Mouse (Mus musculus) embryonic stem cell, embryonic (primary cell): ENCODE data around the gene Exoc4.

Source experiments
- CTCF ChIA-PET, 4 experiments: fragments of 300-600 bp in 2 of 4; fragments of 350-600 bp in 2 of 4; sonication (Branson Sonifier 250); formaldehyde crosslinking; loops; one replicate each; lab custom pipeline; 2022; ENCODE audit warnings: inconsistent platforms in 2 of 4; lab: Charles Lee
- POLR2A ChIA-PET, 4 experiments: fragments of 300-600 bp in 2 of 4; fragments of 350-600 bp in 2 of 4; sonication (Branson Sonifier 250); formaldehyde crosslinking; loops; one replicate each; lab custom pipeline; 2022; ENCODE audit warnings: antibody characterized with exemption in 4 of 4, inconsistent platforms in 1 of 4; lab: Charles Lee

The Exoc4 gene

DNA sequence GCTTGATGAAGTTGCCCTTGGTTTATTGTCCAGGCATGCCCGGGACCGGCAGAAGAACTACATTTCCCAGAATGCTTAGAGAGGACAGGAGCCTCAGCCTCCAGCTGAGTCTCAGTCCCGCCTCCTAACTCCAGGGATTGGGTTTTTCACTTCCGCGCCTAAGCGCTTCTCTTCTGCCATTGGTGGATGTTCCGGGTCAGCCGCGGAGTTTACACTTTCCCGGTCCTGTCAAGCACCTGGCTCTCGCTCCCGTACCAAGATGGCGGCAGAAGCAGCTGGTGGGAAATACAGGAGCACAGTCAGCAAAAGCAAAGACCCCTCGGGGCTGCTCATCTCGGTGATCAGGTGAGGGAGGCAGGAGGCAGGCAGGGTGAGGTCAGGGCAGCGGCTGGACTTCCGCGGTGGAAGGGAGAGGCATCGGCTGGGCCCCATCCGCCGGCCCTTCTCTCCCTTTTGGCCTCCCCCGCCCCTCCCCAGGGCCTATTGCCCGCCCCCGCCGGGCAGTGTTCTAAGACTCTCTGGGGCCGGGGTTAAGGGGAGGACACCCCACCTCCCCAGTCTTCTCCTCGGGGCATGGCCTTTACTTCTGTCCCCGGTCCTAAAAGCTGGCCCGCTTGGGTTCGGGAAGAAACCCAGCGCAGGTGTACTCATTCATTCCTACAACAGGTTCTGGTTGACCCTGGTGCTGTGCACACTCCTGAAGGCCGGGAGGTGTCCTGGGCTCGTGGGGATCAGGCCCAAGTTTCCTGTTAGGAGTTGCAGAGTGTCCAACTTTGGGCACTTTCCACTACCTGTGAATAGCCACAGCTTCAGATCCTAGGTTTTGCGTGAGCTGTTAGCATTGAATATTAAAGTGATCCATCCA lies at the start of gene Exoc4:
TSS of gene Exoc4 (plus strand) at position 192 of the 865 bp plus-strand sequence.
- ChIA-PET CTCF (no interaction called here), POLR2A (interaction anchor here in 3 of 4 experiments (0.5 to 3.5 kb wide), 21 partner anchors 9 to 928 kb away, joined by 3 to 40 read pairs (median 3); partner anchors contain the start of gene Slc35b4 (in 1 of the 3))

DNA sequence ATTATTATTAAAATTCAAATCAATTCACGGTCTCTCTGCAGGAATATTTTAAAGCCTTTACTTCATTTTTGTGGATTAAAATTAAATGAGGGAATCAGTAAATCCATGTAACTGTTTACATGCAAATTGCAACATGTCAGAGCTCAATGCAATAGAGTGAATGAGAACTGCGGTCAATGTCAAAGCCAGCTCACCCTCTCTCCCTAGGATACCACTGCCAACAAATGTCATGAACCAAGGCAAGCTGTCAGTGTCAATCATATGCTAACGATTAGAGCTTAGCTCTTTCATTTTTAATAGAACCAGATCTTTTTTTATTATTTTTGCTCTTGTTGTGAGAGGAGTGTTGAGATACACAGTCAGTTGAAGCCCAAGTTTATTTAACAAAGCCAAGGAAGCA lies 30.1 kb upstream of the Exoc4 start:
- ChIA-PET CTCF (no interaction called here), POLR2A (interaction anchor here in 3 of 4 experiments (0.5 to 0.7 kb wide), 3 partner anchors 30 to 248 kb away, joined by 3 read pairs; partner anchors contain the start of gene Exoc4 (in 1 of the 3))

DNA sequence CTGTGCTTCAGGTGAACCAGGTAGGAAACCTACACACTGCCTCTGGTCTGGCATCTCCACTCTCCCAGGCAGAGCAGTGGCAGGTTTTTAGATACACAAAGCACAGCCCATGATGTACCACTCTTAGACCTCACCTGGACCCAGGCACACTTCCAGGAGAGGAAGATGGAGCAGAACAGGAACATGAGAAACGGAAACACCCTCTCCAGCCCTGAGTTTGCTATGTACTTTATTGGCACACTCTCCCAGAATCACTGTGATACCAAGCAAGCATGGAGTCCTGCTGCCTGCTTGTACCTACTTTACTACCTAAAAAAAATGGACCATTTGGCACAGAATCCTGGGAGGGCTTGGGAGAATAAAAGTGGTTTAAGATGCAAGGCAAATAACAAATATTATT lies 22.2 kb upstream of the Exoc4 start:
- ChIA-PET CTCF (no interaction called here), POLR2A (no interaction called here)

DNA sequence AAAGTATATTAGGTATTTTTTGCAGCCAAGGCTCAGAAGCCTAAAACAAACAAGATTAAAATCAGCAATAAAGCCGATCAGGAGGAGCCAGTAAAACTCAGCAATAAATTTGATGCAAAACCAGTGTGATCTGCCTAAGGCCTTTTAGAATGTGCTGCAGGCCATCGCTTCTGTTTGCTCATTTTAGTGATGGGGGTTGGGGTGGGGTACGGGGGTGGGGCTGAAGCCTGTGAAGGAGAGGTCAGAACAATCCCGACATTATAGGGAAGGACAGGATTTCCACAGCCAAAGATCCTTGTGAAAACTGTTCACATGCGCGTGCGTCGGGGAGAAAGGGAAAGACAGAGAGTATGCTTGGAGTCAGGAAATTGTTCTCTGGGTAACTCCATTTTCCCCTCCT lies 21.5 kb upstream of the Exoc4 start:
- POLR2A ChIA-PET = no interaction called here
- CTCF ChIA-PET = no interaction called here

DNA sequence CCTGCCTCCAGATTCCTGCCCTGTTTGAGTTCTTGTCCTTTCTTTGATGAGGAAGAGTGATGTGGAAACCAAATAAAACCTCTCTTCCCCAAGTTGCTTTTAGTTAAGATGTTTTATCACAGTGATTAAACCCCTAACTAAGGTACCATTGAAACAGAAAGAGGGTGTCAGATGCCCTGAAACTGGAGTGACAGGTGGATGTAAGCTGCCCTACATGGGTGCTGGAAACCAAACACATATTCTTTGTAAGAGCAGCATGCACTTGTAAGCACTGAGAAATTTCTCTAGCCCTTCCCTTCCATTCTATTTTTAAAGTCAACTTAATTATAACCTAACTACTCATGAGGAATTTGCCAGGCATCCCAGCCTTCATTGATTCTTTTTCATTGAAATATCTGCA lies 7.6 kb upstream of the Exoc4 start:
- CTCF ChIA-PET = no interaction called here
- POLR2A ChIA-PET = interaction anchor here in 1 of 4 experiments (0.7 kb wide), 1 partner anchor 15 kb away, joined by 3 read pairs; no protein-coding TSS in a partner anchor

DNA sequence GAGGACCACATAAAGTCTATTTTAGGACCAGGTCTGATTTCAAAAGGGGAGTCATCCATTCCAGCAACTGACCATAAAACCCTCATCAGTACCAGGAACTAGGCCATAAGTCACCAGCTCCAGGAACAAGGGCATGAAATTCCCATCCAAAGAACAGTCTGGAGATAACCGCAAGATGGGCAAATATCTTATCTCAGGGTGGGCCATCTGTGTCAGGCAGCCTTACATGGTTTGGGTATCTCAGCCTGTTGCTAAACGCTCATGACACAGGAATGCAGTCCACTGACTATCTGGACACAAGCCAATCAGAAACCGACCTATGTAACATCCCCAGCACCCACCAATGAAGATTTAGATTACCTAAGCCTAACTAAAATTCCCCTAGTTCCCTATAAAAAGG lies 4.3 kb upstream of the Exoc4 start:
- ChIA-PET CTCF (no interaction called here), POLR2A (no interaction called here)

DNA sequence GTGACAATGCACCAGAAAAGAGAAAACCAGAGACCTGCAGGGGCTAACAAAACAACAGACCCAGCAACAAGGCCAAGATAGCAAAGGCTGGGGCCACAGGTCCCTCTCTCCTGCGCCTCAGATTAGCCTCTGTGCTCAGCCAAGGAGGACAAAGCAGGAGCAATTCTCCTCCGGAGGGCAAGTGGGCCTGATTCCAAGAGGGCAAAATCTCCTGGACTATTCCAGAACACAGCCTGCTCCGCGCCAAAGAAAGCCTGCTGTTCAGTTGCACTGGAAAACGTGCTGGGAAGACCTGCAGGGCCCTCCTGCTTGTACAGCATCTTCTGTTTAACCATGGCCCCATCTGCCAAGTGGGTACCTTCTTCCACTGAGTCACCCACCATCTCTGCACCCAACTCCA lies 1.7 kb upstream of the Exoc4 start:
- CTCF ChIA-PET = interaction anchor here in 1 of 4 experiments (0.9 kb wide), 1 partner anchor 120 kb away, joined by 4 read pairs; no protein-coding TSS in a partner anchor

DNA sequence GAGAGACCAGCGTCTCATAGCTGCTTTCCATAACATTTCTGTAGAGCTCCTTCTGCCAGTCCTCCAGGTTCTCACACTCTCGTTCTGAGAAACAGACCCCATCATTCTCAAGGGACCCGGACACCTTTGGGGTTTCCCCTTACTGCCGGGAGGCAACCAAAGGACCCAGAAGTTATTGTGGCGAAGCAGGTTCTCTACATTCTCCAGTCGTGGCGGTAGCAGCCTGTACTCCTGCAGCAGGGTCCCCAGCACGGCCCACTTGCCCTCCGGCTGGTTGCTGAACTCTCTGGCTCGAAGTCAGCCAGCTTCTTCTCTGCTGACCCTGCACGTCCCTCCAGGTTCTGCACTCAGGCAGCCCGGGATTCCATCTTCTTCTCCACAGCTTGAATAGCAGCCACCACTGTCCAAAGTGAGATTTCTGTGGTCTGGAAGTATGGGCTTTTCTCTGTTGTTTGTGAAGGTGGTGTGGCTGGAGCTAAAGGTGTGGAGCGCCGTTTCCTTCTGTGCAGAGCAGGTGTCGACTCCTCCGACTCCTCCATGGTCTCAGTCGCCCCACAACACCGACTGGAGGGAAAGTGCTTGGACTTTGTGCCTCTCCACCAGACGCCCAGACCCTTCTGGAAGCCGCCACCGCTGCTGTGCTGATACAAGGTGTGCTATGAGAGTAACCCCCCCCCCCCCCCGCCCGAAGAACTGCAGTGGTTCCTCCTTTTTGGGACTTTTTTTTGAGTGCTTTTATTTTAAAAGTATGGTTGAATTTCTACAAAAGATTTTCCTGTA lies 1.1 kb upstream of the Exoc4 start:
- ChIA-PET POLR2A (interaction anchor here (0.5 to 3.5 kb wide), 16 partner anchors 10 to 1483 kb away, joined by 3 to 40 read pairs (median 4); no protein-coding TSS in a partner anchor), CTCF (interaction anchor here in 1 of 4 experiments (0.9 kb wide), 1 partner anchor 121 kb away, joined by 4 read pairs; no protein-coding TSS in a partner anchor)

More for the DNA sequence above, 1.7 kb upstream of the Exoc4 start:
- POLR2A ChIA-PET = interaction anchor here in 3 of 4 experiments (0.6 to 3.5 kb wide), 12 partner anchors 11 to 1262 kb away, joined by 3 to 40 read pairs (median 4); no protein-coding TSS in a partner anchor

DNA sequence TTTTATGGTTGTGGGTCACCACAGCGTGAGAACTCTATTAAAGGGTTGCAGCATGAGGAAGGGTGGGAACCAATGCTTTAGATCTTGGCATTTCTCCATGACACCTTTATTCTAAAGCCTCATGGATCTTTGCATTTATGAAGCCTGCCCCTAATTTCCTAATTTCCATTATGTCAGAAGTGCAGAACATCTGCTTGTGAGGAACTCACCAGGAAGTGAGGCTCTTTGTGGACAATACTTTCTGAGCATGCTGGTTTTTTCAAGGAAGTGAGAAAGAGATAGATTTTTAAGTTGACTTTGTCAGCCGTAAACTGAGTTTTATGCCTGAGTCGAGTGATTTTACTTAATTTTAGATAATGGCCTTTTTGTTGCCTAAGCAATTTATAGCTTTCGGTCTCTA lies 7.8 kb downstream of the Exoc4 start:
- CTCF ChIA-PET = no interaction called here

DNA sequence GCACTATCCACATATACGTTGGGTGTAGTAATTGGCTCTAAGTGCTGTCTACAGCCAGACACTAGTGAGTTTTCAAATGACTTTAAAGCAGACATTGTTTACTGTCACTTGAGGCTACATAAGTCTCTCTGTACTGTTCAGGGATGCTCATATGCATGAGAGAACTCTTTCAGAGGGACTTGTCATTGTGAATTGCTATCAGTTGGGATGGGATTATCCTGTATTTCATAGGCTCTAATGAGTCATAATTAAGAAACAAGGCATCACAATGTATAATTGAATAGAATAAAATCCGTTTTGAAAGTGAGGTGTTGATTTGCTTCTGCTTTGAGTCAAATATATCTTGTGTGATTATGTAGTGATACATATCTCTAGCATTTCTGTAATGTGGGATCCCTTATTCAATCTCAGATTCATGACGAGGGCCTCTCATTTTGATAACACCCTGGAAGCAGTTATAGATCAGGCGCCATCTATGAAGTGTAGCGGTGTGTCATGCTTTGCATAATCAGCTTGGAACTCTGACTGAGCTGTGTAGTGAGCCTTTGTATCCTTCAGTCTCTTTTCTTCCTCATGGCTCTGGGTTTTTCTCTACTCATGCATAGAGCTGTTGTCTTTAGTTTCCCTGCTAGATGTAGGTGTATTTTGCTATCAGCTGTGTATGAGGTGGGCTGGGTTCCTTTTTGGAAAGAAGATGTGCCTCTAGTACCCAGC lies 8.3 kb downstream of the Exoc4 start:
- ChIA-PET POLR2A (interaction anchor here in 2 of 4 experiments (1.0 to 4.0 kb wide), 3 partner anchors 8 to 10 kb away, joined by 3 to 40 read pairs (median 5); partner anchors contain the start of gene Exoc4 (in 2 of the 2)), CTCF (interaction anchor here in 1 of 4 experiments (0.6 kb wide), 1 partner anchor 70 kb away, joined by 4 read pairs; no protein-coding TSS in a partner anchor)

More for the DNA sequence above, 7.8 kb downstream of the Exoc4 start:
- POLR2A ChIA-PET = no interaction called here

DNA sequence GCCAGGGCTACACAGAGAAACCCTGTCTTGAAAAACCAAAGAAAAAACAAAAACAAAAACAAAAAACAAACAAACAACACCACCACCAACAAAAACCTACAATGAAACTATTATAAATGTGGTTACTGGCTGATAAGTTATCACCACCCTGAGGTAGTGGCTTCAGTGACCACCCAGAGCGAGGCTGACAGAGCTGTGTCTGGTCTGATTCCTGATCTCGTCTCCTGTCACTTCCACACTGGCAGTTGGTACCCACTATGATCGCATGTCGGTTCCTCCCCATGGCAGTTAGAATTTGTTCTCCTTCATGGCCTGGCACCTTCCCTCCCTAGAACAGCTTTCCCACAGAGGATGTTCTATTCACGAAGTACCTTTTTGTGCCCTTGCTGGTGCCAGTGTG lies 11.0 kb downstream of the Exoc4 start:
- POLR2A ChIA-PET = interaction anchor here in 2 of 4 experiments (0.7 to 4.0 kb wide), 4 partner anchors 11 to 151 kb away, joined by 3 to 40 read pairs (median 3); partner anchors contain the start of gene Exoc4 (in 1 of the 2)
- CTCF ChIA-PET = interaction anchor here in 2 of 4 experiments (0.6 to 1.2 kb wide), 2 partner anchors 22 to 228 kb away, joined by 3 read pairs; no protein-coding TSS in a partner anchor

DNA sequence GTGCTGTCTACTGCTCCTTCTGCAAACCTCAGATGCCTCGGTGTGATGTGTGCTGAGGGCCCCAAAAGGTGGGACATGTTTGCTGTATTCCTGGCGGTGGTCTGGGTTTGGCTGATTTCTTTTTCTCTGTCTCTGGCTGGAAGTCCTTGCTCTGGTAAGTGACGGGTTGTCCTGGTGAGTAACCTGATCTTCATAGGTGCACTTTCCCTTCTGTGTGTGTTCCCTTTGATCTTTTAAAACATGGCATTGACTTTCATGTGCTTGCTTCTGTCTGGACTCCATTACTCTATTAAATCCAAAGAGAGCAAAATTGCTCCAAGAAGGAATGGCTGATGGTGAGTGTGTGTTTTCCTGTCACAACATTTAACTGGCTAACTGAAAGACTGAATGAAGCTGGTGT lies 12.7 kb downstream of the Exoc4 start:
- ChIA-PET CTCF (no interaction called here), POLR2A (interaction anchor here in 1 of 4 experiments (0.7 to 0.8 kb wide), 2 partner anchors 16 to 26 kb away, joined by 3 to 4 read pairs; no protein-coding TSS in a partner anchor)

DNA sequence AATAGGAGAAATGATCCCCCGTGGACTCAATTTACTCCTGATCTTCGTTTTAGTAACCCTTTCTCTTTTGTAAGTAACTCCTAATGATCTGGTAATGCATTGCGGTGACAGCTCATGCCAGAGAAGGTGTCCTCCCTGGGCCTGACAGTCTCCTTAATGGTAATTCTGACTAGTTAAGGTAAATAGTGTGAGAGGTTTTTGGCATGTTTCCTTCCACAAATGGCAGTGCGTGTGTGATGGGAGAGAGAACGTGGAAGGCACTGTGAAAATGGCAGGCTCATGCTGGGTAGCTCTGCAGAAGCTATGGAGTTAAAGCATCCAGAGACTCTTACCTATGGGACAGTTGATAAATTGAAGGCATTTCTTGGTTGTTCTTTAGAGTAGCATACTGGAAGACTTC lies 15.1 kb downstream of the Exoc4 start:
- POLR2A ChIA-PET = interaction anchor here in 3 of 4 experiments (0.5 to 1.3 kb wide), 3 partner anchors 15 to 858 kb away, joined by 3 to 5 read pairs (median 5); partner anchors contain the start of gene Exoc4 (in 1 of the 3)

DNA sequence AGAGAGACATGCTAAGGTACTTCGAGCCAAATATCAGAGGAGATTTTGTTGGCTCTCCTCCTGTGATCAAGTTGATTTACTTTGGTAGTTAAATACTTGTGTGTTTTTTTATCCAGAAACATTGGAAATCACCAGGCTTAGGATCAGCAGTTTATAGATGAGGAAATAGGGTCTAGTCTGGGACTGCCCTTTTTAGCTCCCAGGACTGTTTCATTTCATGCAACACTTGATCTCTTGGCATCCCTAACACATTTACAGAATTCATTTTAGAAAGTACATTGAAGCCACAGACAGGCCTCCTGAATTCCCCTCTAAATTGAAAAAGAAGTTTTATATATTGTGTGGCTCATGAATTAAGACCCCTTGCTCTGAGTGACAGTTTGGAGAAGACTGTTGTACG lies 15.5 kb downstream of the Exoc4 start:
- CTCF ChIA-PET = no interaction called here
- POLR2A ChIA-PET = interaction anchor here in 2 of 4 experiments (0.5 to 1.3 kb wide), 2 partner anchors 17 to 858 kb away, joined by 5 read pairs; no protein-coding TSS in a partner anchor

More for the DNA sequence above, 15.1 kb downstream of the Exoc4 start:
- CTCF ChIA-PET = no interaction called here

DNA sequence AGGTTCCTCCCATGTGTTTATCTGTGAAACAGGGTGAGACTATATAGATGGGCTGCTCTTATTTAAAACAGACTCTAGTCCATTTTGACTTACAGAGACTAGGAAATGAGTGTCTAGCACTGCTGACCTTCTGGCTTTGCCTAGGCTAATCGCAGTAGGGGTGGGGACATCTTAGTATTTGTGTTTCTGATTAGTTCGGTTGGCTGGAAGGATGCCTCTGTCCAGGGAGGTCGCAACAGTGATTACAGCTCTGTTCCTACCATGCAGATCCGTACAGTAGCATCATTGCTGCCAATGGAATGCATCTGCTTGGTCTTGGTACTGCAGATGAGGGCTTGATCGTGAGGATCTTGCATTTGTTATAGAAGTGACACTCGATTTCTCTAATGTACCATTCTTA lies 18.7 kb downstream of the Exoc4 start:
- ChIA-PET POLR2A (interaction anchor here in 2 of 4 experiments (0.5 to 2.0 kb wide), 4 partner anchors 9 to 726 kb away, joined by 3 to 10 read pairs (median 4); partner anchors contain the start of gene Exoc4 (in 1 of the 2)), CTCF (no interaction called here)

DNA sequence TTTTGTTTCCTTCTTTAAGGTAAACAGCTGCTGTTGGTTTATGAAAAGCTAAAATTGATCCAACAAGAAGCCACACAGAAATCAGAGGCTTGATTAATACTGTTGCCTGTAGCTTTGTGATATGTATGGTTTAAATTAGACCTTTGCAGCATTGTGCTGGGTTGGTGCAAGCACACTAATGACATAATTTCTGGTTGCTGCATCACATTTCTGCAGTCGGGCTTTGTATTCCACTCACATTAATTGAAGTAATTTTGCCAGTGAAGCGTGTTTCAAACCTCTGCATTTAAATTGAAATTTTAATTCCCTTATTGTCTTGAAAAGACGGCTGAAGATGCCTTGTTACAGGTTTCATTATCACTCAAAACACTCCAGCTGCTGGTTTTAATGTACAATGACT lies 34.6 kb downstream of the Exoc4 start:
- ChIA-PET POLR2A (interaction anchor here in 2 of 4 experiments (0.9 to 1.7 kb wide), 2 partner anchors 9 to 10 kb away, joined by 3 read pairs; no protein-coding TSS in a partner anchor), CTCF (no interaction called here)

DNA sequence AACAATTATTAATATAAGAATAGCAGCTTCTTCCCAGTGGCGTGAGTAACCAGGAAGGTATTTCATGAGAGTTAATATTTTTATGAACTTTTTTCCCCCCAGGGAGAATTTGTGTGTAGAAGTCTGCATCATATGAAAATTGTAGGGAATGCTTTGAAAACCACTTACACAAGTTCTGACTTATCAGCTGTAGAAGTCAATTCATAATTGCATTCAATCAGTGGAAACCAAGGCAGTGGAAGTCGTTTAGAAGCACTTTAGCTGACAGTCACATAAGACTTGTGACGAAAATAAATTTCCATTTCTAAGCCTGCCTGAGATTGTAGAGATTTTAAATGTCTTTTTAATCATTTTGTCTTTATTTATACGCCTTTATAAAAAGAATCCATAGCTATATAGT lies 35.1 kb downstream of the Exoc4 start:
- CTCF ChIA-PET = no interaction called here
- POLR2A ChIA-PET = interaction anchor here in 3 of 4 experiments (0.8 to 1.7 kb wide), 3 partner anchors 9 to 61 kb away, joined by 3 read pairs; no protein-coding TSS in a partner anchor

DNA sequence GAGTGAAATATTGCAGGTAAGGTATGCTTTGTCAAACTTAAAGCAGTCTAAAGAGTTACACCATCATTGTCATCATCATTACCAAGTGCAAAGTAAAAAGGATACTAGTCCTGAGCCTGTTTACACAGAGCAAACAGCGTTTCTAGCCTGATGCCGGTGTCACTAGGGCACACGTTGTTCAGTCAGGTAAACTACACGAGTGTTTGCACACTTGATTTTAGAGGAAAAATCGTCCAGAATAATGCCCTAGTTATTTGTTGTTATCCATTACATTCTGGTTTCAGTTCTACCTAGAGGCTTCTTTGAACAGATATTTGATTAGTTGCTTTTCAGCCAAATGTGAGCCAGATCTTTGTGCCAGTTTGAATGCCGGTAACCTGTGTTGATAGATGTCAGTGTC lies 37.5 kb downstream of the Exoc4 start:
- ChIA-PET CTCF (no interaction called here), POLR2A (interaction anchor here in 1 of 4 experiments (0.6 kb wide), 1 partner anchor 18 kb away, joined by 5 read pairs; no protein-coding TSS in a partner anchor)
